Mouse (Mus musculus): Measurements from ENCODE around the gene Fmr1. TPM values are rescaled to one million over a fixed set of nuclear protein-coding genes. Genes with fewer than 3 reads are reported as not detected.
"Not testable (repeated sequence)": the region's sequence is repeated elsewhere in the genome, so short reads cannot be mapped to it uniquely, and the experiment has no call there.

The Fmr1 gene
- 79.6 and 81.2 TPM in 2 replicates for polyA plus RNA-seq (2016; fragmentation: Nextera tagmentation; extraction: Ambion mirVana)

GRCm38 (mm10) chrX:68678333-68678740 lies at the start of gene Fmr1:
Fmr1 (plus strand) TSS chrX:68678541.
- ATAC-seq (ENCODE audit: insufficient number of reproducible peaks, insufficient read depth, low FRiP score, low TSS enrichment) = peak; percentile 98

GRCm38 (mm10) chrX:68641603-68642002 lies 36.7 kb upstream of the Fmr1 start:
- no peak overlapping the region for H3K4me3 ChIP-seq
- WGBS = 42% methylated on average over 1 of the region's 1 CpGs
- no peaks in the 10 kb centered on the region for H3K9me3 ChIP-seq
- no peak overlapping the region for H3K9ac ChIP-seq
- H3K27me3 ChIP-seq = no peaks in the 10 kb centered on the region
- H3K27ac ChIP-seq = no peak overlapping the region
- no peaks in the 10 kb centered on the region for H3K36me3 ChIP-seq
- H3K4me2 ChIP-seq (replicated peaks) = no peak overlapping the region
- H3K4me1 ChIP-seq = no peaks in the 10 kb centered on the region
- ATAC-seq (ENCODE audit: insufficient number of reproducible peaks, insufficient read depth, low FRiP score, low TSS enrichment) = no peak

More at GRCm38 (mm10) chrX:68678333-68678740, at the start of gene Fmr1:
- WGBS = 12% methylated on average over 47 of the region's 49 CpGs
- H3K27me3 ChIP-seq = no peaks in the 10 kb centered on the region
- no peaks in the 10 kb centered on the region for H3K9me3 ChIP-seq
- H3K4me1 ChIP-seq = no peaks in the 10 kb centered on the region
- H3K27ac ChIP-seq = peak within 1 kb of the TSS; percentile 94
- H3K4me2 ChIP-seq (replicated peaks) = peak within 1 kb of the TSS; percentile 42
- H3K9ac ChIP-seq = peak within 1 kb of the TSS; percentile 79
- H3K36me3 ChIP-seq = no peaks in the 10 kb centered on the region
- peak within 1 kb of the TSS; percentile 61 for H3K4me3 ChIP-seq

GRCm38 (mm10) chrX:68645154-68645919 lies 33.0 kb upstream of the Fmr1 start:
- 0 out of 2 replicates have a peak, but pooled peaks have one; percentile 35 for ATAC-seq (ENCODE audit: insufficient number of reproducible peaks, insufficient read depth, low FRiP score, low TSS enrichment)
- no peak overlapping the region for H3K4me2 ChIP-seq (replicated peaks)
- no peaks in the 10 kb centered on the region for H3K4me1 ChIP-seq
- WGBS = 28% methylated on average over 7 of the region's 7 CpGs
- no peaks in the 10 kb centered on the region for H3K9me3 ChIP-seq
- no peak overlapping the region for H3K4me3 ChIP-seq
- no peaks in the 10 kb centered on the region for H3K36me3 ChIP-seq
- peak overlapping the region; percentile 63 for H3K27ac ChIP-seq
- no peak overlapping the region for H3K9ac ChIP-seq
- no peaks in the 10 kb centered on the region for H3K27me3 ChIP-seq

- Histone ChIP-seq H3K27ac (no peak overlapping the region), H3K36me3 (no peaks in the 10 kb centered on the region), H3K4me1 (no peaks in the 10 kb centered on the region), H3K9me3 (no peaks in the 10 kb centered on the region), H3K4me3 (peak overlapping the region; percentile 61; the same call in 1 of the 2 replicates), H3K27me3 (no peaks in the 10 kb centered on the region), H3K4me2 (replicated peaks) (peak overlapping the region; percentile 42), H3K9ac (no peak overlapping the region)
- 26% methylated on average over 1 of the region's 1 CpGs for whole genome bisulfite sequencing
- no peak for ATAC-seq (ENCODE audit: insufficient number of reproducible peaks, insufficient read depth, low FRiP score, low TSS enrichment)
Measured at GRCm38 (mm10) chrX:68677508-68677907, 833 bp upstream of the Fmr1 start.

- peak; percentile 76 for ATAC-seq (ENCODE audit: insufficient number of reproducible peaks, insufficient read depth, low FRiP score, low TSS enrichment)
- no peaks in the 10 kb centered on the region for H3K27me3 ChIP-seq
- H3K4me3 ChIP-seq = peak overlapping the region; percentile 61
- peak overlapping the region; percentile 42 for H3K4me2 ChIP-seq (replicated peaks)
- peak overlapping the region; percentile 79 for H3K9ac ChIP-seq
- no peaks in the 10 kb centered on the region for H3K4me1 ChIP-seq
- H3K27ac ChIP-seq = peak overlapping the region; percentile 94
- H3K9me3 ChIP-seq = no peaks in the 10 kb centered on the region
- no peaks in the 10 kb centered on the region for H3K36me3 ChIP-seq
- 17% methylated on average over 64 of the region's 67 CpGs for WGBS
Measured at GRCm38 (mm10) chrX:68678815-68679486, 610 bp downstream of the Fmr1 start.

GRCm38 (mm10) chrX:68684706-68685105 lies 6.4 kb downstream of the Fmr1 start:
- no peaks in the 10 kb centered on the region for H3K9me3 ChIP-seq
- H3K4me3 ChIP-seq = no peak overlapping the region
- no peaks in the 10 kb centered on the region for H3K4me1 ChIP-seq
- H3K9ac ChIP-seq = no peak overlapping the region
- ATAC-seq (ENCODE audit: insufficient number of reproducible peaks, insufficient read depth, low FRiP score, low TSS enrichment) = no peak
- H3K36me3 ChIP-seq = no peaks in the 10 kb centered on the region
- no peak overlapping the region for H3K4me2 ChIP-seq (replicated peaks)
- no peaks in the 10 kb centered on the region for H3K27me3 ChIP-seq
- WGBS = 76% methylated on average over 2 of the region's 2 CpGs
- no peak overlapping the region for H3K27ac ChIP-seq

- H3K4me2 ChIP-seq (replicated peaks); H3K4me3 ChIP-seq; H3K9ac ChIP-seq; H3K27ac ChIP-seq; ATAC-seq (ENCODE audit: insufficient number of reproducible peaks, insufficient read depth, low FRiP score, low TSS enrichment); H3K4me1 ChIP-seq; H3K36me3 ChIP-seq; H3K27me3 ChIP-seq; H3K9me3 ChIP-seq: not testable (repeated sequence)
- WGBS = 86% methylated on average over 8 of the region's 8 CpGs
Measured at GRCm38 (mm10) chrX:68691936-68692335, 13.6 kb downstream of the Fmr1 start.

- WGBS = 84% methylated on average over 1 of the region's 1 CpGs
- Histone ChIP-seq H3K36me3 (no peaks in the 10 kb centered on the region), H3K9me3 (no peaks in the 10 kb centered on the region), H3K27me3 (no peaks in the 10 kb centered on the region), H3K9ac (no peak overlapping the region), H3K4me3 (no peak overlapping the region), H3K27ac (no peak overlapping the region), H3K4me2 (replicated peaks) (no peak overlapping the region), H3K4me1 (no peaks in the 10 kb centered on the region)
- ATAC-seq (ENCODE audit: insufficient number of reproducible peaks, insufficient read depth, low FRiP score, low TSS enrichment) = no peak
Measured at GRCm38 (mm10) chrX:68736902-68737301, 58.6 kb downstream of the Fmr1 start.

GRCm38 (mm10) chrX:68740088-68740487 lies 61.7 kb downstream of the Fmr1 start:
- no peak overlapping the region for H3K4me3 ChIP-seq
- no peak overlapping the region for H3K4me2 ChIP-seq (replicated peaks)
- no peak for ATAC-seq (ENCODE audit: insufficient number of reproducible peaks, insufficient read depth, low FRiP score, low TSS enrichment)
- H3K9ac ChIP-seq = no peak overlapping the region
- no peaks in the 10 kb centered on the region for H3K36me3 ChIP-seq
- WGBS = 57% methylated on average over 2 of the region's 2 CpGs
- H3K9me3 ChIP-seq = no peaks in the 10 kb centered on the region
- no peak overlapping the region for H3K27ac ChIP-seq
- no peaks in the 10 kb centered on the region for H3K27me3 ChIP-seq
- H3K4me1 ChIP-seq = no peaks in the 10 kb centered on the region

GRCm38 (mm10) chrX:68761606-68762005 lies 83.3 kb downstream of the Fmr1 start, which contains the start of gene Fmr1nb:
Fmr1nb (plus strand) TSS chrX:68761839.
- no peaks in the 10 kb centered on the region for H3K4me1 ChIP-seq
- ATAC-seq (ENCODE audit: insufficient number of reproducible peaks, insufficient read depth, low FRiP score, low TSS enrichment) = no peak
- H3K9me3 ChIP-seq = no peaks in the 10 kb centered on the region
- no peaks in the 10 kb centered on the region for H3K36me3 ChIP-seq
- 88% methylated on average over 15 of the region's 15 CpGs for WGBS
- H3K27ac ChIP-seq = no peak within 1 kb of the TSS
- no peak within 1 kb of the TSS for H3K9ac ChIP-seq
- no peak within 1 kb of the TSS for H3K4me3 ChIP-seq
- no peak within 1 kb of the TSS for H3K4me2 ChIP-seq (replicated peaks)
- no peaks in the 10 kb centered on the region for H3K27me3 ChIP-seq

All from embryonic facial prominence, embryonic 12.5 days (tissue).